Mouse (Mus musculus): Measurements from ENCODE around the gene Hirip3. TPM values are rescaled to one million over a fixed set of nuclear protein-coding genes. Genes with fewer than 3 reads are reported as not detected.

The Hirip3 gene
- polyA plus RNA-seq, 1 experiment from 2014 or later: 47.7 TPM

GRCm38 (mm10) chr7:126856741-126857420 is 4.9 kb upstream of the Hirip3 start:
- Histone ChIP-seq H3K36me3 (ENCODE audit: poor library complexity, severe bottlenecking) (peaks cover 79% of the 10 kb centered on the region), H3K9me3 (replicated peaks) (no peaks in the 10 kb centered on the region), H3K4me3 (no peak overlapping the region), H3K27me3 (no peaks in the 10 kb centered on the region), H3K9ac (no peak overlapping the region), H3K27ac (no peak overlapping the region), H3K4me2 (no peak overlapping the region), H3K4me1 (peaks cover 13% of the 10 kb centered on the region)
- 75% methylated on average over 9 of the region's 9 CpGs for WGBS
- ATAC-seq: no peak

- Histone ChIP-seq H3K36me3 (ENCODE audit: poor library complexity, severe bottlenecking) (peaks cover 65% of the 10 kb centered on the region), H3K9ac (peak overlapping the region; percentile 68), H3K4me3 (peak overlapping the region; percentile 65), H3K27ac (no peak overlapping the region), H3K9me3 (replicated peaks) (no peaks in the 10 kb centered on the region), H3K4me2 (peak overlapping the region; percentile 73), H3K27me3 (no peaks in the 10 kb centered on the region), H3K4me1 (peaks cover 33% of the 10 kb centered on the region)
- ATAC-seq: no peak
- 65% methylated on average over 5 of the region's 5 CpGs for whole genome bisulfite sequencing
These were observed 785 bp upstream of the Hirip3 start for GRCm38 (mm10) chr7:126860987-126861386.

- Histone ChIP-seq H3K36me3 (ENCODE audit: poor library complexity, severe bottlenecking) (peaks cover 65% of the 10 kb centered on the region), H3K9me3 (replicated peaks) (no peaks in the 10 kb centered on the region), H3K4me2 (peak within 1 kb of the TSS; percentile 73), H3K4me1 (peaks cover 33% of the 10 kb centered on the region), H3K4me3 (peak within 1 kb of the TSS; percentile 65), H3K27me3 (no peaks in the 10 kb centered on the region), H3K9ac (peak within 1 kb of the TSS; percentile 68), H3K27ac (peak within 1 kb of the TSS; percentile 77)
- ATAC-seq: peak; percentile 75
- under 1% methylated on average over 41 of the region's 41 CpGs for WGBS
These were observed 494 bp downstream of the Hirip3 start, which contains the start of gene Ino80e for GRCm38 (mm10) chr7:126862147-126862784. Gene Ino80e, minus strand, starts transcription at chr7:126862377.

GRCm38 (mm10) chr7:126863791-126864190 is 2.0 kb downstream of the Hirip3 start:
- Histone ChIP-seq H3K4me1 (peaks cover 33% of the 10 kb centered on the region), H3K4me2 (peak overlapping the region; percentile 73), H3K27me3 (no peaks in the 10 kb centered on the region), H3K27ac (peak overlapping the region; percentile 77), H3K4me3 (peak overlapping the region; percentile 65), H3K36me3 (ENCODE audit: poor library complexity, severe bottlenecking) (peaks cover 65% of the 10 kb centered on the region), H3K9ac (peak overlapping the region; percentile 68), H3K9me3 (replicated peaks) (no peaks in the 10 kb centered on the region)
- ATAC-seq: no peak
- WGBS: 68% methylated on average over 6 of the region's 6 CpGs

- no peak for ATAC-seq
These were observed 5.8 kb downstream of the Hirip3 start for GRCm38 (mm10) chr7:126867534-126867933.

DNA sequence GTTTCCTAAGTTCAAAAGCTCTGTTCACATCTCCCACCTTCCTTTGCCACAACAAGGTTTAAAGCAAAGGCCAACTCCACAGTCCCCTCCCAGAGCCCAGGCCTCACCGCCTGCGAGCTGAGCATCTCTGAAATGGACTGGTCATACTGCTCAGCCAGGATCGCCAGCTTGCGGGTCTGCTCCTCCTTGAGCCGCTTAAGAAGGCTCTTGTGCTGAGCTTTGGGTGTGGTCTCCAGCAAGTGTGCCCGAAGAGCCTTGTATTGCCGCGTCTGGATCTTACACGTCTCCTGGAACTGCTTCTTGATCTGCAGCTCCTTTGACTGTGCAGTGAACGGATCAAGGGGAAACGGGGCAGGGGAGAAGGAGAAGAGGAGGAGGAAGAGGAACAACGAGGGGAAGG is 6.2 kb downstream of the Hirip3 start:
- H3K27me3 ChIP-seq: no peaks in the 10 kb centered on the region
- H3K27ac ChIP-seq: no peak overlapping the region
- WGBS: 86% methylated on average over 12 of the region's 12 CpGs
- no peaks in the 10 kb centered on the region for H3K9me3 ChIP-seq (replicated peaks)
- H3K4me3 ChIP-seq: no peak overlapping the region
- H3K36me3 ChIP-seq (ENCODE audit: poor library complexity, severe bottlenecking): peaks cover 96% of the 10 kb centered on the region
- H3K9ac ChIP-seq: no peak overlapping the region
- peaks cover 17% of the 10 kb centered on the region for H3K4me1 ChIP-seq
- H3K4me2 ChIP-seq: no peak overlapping the region
- ATAC-seq: no peak

More at GRCm38 (mm10) chr7:126867534-126867933, 5.8 kb downstream of the Hirip3 start:
- Histone ChIP-seq H3K27ac (no peak overlapping the region), H3K4me2 (no peak overlapping the region), H3K9ac (no peak overlapping the region), H3K9me3 (replicated peaks) (no peaks in the 10 kb centered on the region), H3K4me1 (peaks cover 22% of the 10 kb centered on the region), H3K27me3 (no peaks in the 10 kb centered on the region), H3K4me3 (no peak overlapping the region), H3K36me3 (ENCODE audit: poor library complexity, severe bottlenecking) (peaks cover 91% of the 10 kb centered on the region)
- 83% methylated on average over 2 of the region's 2 CpGs for WGBS

DNA sequence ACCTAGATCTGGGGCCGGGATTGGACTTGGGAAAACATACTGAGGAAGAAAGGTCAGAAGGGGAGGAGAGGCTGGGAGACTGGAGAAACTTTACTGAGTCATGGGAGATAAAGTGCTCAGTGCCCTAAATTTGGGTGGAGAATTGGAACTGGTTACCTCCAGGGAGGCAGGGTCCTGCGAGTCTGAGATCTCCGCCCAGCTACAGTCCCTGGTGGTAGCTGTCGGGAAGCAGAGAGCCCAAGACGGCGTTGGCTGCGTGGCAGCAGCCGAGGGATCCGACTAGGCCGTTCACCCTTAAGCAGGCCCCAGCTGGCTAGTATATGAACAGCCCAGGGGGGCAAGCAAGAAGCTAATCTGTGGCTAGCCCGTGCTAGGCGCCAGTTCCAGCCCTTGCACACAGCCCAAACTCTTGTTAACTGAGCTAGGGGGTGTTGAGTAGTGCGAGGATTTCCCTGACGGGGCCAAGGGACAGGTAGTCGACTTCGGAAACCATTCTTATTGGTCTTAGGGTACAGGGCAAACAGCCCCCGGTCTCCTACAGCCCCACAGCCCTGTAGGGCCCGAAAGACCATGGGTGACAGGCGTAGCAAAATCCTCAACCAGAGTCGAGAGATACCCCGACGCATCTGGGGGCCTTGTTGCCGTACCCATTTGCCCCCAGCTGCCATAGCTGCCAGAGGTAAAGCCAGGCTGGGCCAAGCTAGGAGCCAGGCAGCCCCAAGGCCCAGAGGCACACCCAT is 8.2 kb downstream of the Hirip3 start:
- no peak overlapping the region for H3K27ac ChIP-seq
- H3K4me2 ChIP-seq: no peak overlapping the region
- 96% methylated on average over 23 of the region's 23 CpGs for WGBS
- H3K9ac ChIP-seq: no peak overlapping the region
- H3K27me3 ChIP-seq: no peaks in the 10 kb centered on the region
- ATAC-seq: no peak
- no peaks in the 10 kb centered on the region for H3K9me3 ChIP-seq (replicated peaks)
- peaks cover 100% of the 10 kb centered on the region for H3K36me3 ChIP-seq (ENCODE audit: poor library complexity, severe bottlenecking)
- no peak overlapping the region for H3K4me3 ChIP-seq
- no peaks in the 10 kb centered on the region for H3K4me1 ChIP-seq

DNA sequence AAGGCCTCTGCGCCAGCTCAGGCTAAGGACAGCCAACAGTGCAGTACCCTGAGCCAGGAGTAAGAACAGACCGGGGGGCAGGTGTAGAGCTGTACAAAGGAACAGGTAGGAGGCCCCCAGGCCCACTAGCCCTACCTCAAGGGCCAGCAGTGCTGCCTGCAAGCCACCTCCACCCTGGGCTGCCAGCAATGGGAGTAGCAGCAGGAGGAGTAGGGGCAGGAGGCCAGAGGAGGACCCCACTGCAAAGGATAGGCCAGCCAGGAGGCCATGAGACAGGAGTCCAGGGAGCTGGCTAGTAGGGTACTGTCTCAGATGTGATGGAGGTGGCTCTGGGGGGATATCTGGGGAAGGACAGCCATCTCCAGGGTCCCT is 8.7 kb downstream of the Hirip3 start:
- Histone ChIP-seq H3K27ac (no peak overlapping the region), H3K9me3 (replicated peaks) (no peaks in the 10 kb centered on the region), H3K4me1 (no peaks in the 10 kb centered on the region), H3K27me3 (no peaks in the 10 kb centered on the region), H3K36me3 (ENCODE audit: poor library complexity, severe bottlenecking) (peaks cover 100% of the 10 kb centered on the region), H3K4me2 (no peak overlapping the region), H3K9ac (no peak overlapping the region), H3K4me3 (no peak overlapping the region)
- ATAC-seq: no peak
- WGBS: 96% methylated on average over 2 of the region's 2 CpGs

GRCm38 (mm10) chr7:126877239-126877638 is 15.5 kb downstream of the Hirip3 start:
- Histone ChIP-seq H3K4me2 (no peak overlapping the region), H3K27ac (no peak overlapping the region), H3K9ac (no peak overlapping the region), H3K27me3 (no peaks in the 10 kb centered on the region), H3K4me1 (peaks cover 20% of the 10 kb centered on the region), H3K9me3 (replicated peaks) (no peaks in the 10 kb centered on the region), H3K4me3 (no peak overlapping the region), H3K36me3 (ENCODE audit: poor library complexity, severe bottlenecking) (peaks cover 90% of the 10 kb centered on the region)
- 97% methylated on average over 1 of the region's 1 CpGs for WGBS
- ATAC-seq: no peak

DNA sequence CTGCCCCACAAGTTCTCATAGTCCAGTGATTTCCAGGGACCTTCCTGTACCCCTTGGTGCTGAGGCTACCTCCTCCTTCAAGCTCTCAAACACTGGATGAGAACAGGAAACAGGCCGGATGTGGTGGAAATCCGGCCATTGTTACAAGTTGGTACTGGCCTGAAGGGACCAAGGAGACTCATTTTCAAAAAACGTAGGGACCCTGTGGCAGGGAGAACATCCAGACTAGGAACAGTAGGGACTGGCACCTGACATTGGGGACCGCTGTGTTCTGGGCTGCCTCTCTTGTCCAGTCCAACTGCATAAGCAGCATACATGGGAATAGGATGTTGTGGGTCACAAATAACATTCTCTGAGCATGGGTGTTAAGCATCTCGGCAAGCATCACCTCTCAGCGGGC is 19.3 kb downstream of the Hirip3 start:
- H3K27me3 ChIP-seq: no peaks in the 10 kb centered on the region
- H3K4me1 ChIP-seq: peaks cover 41% of the 10 kb centered on the region
- peak overlapping the region; percentile 85 for H3K9ac ChIP-seq
- H3K36me3 ChIP-seq (ENCODE audit: poor library complexity, severe bottlenecking): peaks cover 52% of the 10 kb centered on the region
- WGBS: 79% methylated on average over 6 of the region's 6 CpGs
- H3K9me3 ChIP-seq (replicated peaks): no peaks in the 10 kb centered on the region
- H3K4me3 ChIP-seq: peak overlapping the region; percentile 66
- H3K27ac ChIP-seq: no peak overlapping the region
- no peak for ATAC-seq
- H3K4me2 ChIP-seq: peak overlapping the region; percentile 91

GRCm38 (mm10) chr7:126883731-126884181 is 22.0 kb downstream of the Hirip3 start:
- peak overlapping the region; percentile 85 for H3K9ac ChIP-seq
- H3K4me2 ChIP-seq: peak overlapping the region; percentile 91
- H3K4me3 ChIP-seq: peak overlapping the region; percentile 66
- H3K27ac ChIP-seq: peak overlapping the region; percentile 92
- WGBS: 1% methylated on average over 15 of the region's 15 CpGs
- no peak for ATAC-seq
- H3K27me3 ChIP-seq: no peaks in the 10 kb centered on the region
- H3K36me3 ChIP-seq (ENCODE audit: poor library complexity, severe bottlenecking): peaks cover 25% of the 10 kb centered on the region
- H3K9me3 ChIP-seq (replicated peaks): no peaks in the 10 kb centered on the region
- peaks cover 41% of the 10 kb centered on the region for H3K4me1 ChIP-seq

Measured in forebrain, embryonic 13.5 days (tissue).